Mouse (Mus musculus) liver, embryonic 14.5 days (tissue): Measurements from ENCODE around the gene Gm5485.

Experiments
- CTCF ChIP-seq: IDR thresholded peaks from 2 replicates; pipeline ENCODE4 v1.5.1; 2016; ENCODE audit warnings: antibody characterized with exemption, low read depth, control low read depth
- EP300 ChIP-seq: IDR thresholded peaks from 2 replicates; pipeline ENCODE4 v1.6.1; 2016; ENCODE audit warnings: antibody characterized with exemption, low read depth

DNA sequence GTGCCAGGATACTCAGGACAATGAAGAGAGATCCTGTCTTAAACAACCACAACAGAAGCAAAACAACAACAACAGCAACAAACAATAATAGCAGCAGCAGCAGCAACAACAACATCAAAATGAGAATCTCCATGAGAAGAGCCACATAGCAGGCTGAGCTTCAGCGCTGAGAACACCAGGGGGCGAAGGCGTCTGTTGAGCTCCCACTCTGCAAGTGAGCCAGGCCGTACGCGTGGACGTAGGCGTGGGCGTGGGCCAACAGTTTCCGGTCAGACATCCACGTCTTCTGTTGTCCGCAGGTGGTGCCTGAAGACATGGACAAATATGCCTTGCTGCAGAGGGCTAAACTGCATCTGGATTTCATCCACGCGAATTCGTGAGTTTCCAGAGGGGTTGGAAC is 18.8 kb upstream of the Gm5485 start, which contains the start of gene Morc1:
- peak; percentile 21; the same call in 1 of the 2 replicates for TF ChIP-seq CTCF
- TF ChIP-seq EP300: no peak
